Mouse (Mus musculus): ENCODE results near the gene Cers5.

The Cers5 gene

DNA sequence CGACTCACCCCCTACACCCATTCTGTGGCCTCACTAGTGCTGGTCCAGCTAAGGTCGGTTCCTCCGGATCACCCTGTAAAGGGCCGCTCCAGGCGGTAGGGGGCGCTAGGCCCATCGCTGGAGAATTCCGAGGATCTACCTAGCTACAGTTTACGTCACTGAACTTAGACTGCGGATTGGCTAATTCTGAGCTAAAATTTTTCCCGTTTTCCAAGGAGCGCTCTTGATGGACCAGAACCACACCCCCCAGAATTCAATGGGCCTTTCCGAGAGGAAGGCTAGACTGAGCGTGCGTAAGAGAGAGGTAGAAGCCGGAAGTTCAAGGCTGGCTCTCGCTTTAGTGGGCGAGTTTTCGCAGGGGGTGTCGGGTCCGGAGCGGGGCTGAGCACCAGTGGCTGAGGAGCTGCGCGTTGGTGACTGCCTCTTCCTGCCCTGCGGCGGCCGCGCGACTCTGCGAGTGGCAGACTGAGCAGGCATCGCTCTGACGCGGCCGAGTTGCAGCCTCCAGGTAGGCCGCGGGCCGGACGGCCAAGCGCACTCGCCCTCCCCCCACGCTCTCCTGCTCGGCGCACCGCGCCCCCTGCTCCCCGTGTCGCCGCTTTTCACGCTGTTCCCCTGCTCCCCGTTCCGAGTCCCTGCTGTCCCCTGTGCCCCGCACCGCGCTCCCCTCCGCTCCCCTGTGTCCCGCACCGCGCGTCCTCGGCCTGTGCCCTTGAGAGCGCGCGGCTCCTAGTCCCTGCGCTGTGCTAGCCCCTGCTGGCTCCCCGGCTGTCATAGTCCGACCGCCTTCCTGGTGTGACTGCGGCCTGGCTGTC lies 47.1 kb downstream of the Cers5 start, which contains the start of gene Cox14:
Cox14 (plus strand) TSS at position 278 of the 815 bp plus-strand sequence.
- peak; percentile 97 for DNase-seq (ENCODE audit: extremely low spot score)

DNA sequence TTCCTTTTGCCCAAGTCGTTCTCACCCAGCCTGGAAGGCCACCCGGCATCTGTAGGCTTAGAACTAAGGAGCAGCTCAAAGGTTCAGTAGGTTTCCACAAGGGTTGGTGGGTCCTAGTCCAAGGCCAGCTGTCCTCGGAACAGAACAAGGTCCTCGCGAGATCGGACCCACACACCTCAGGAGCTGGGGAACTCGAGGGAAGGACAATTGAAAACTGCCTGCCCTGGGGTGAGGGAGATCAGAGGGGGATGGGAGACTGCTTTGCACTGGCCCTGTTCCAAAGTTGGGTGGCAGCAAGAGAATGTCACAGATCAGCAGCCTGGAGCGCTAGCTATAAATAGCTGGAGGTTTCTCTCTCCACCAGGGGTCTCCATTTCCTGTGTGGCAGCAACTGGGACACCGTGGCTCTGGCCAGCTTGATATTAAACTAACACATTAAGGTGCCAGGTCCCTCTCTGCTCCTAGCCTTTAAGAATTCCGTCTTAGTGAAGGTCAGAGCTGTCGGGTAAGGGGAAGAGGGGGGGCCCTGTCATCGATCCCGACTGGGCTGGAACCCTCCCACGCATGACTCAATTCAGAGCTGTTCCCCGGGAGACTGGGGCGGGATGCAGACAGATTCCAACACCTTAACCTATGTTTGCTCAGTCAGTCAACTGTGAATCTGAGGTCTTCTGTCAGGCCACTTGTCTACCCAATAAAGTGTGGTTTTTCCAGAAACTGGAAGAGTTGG lies 48.2 kb downstream of the Cers5 start:
- peak; percentile 73 for DNase-seq (ENCODE audit: extremely low spot score)

DNA sequence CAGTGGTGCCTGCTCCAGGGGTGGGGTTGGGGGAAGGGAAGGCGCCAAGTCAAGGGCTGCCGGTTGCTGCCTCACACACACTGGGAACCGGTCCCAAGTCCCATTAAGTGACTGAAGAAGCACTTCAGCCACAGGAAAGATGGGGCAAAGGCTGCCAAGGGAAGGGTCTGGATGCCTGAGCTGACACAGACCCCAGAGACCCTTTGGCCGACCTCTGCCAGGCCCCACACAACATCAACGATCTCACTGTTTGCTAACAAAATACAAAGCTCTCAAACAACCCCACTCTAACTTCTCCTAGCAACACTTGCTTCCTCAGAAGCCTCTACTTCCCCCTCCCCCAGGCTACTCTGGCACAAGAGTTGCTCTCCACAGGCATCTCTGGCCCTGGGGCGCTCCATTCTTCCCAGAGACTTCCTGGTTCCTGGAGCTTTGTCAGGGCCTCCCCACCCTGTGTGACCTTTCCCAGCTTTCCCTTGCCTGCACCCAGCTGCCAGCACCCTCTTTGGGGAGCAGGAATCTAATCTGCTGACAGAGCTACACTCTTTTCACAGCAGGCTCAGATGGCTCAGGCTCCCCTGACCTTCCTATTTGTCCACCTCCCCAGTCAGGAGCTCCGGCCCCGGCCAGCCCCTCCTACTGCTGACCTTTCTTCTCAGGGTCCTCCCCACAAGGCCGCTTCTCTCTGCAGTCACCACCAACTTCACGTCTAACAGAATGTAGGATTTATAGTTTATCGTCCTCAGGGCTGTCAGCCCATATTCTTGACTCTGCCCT lies 49.0 kb downstream of the Cers5 start:
- peak; percentile 67 for DNase-seq (ENCODE audit: extremely low spot score)

DNA sequence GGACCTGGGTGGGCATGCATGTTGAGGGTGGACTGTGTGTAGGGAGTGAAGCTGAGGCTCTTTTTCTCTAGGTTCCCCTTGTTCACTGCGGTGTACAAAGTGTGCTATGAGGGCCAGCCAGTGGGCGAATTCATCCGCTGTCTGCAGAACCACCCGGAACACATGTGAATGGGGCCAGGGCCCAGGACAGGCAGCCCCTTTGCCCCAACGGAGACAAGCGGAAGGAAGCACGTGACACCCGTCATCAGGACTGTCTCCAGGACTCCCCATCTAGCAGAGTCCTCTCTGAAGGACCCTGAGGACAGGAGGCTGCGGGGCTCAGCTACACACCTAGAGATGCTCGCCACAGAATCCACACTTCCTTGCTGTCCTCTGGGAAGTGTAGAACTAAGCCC lies 49.6 kb downstream of the Cers5 start:
- no peak for DNase-seq (ENCODE audit: extremely low spot score)

DNA sequence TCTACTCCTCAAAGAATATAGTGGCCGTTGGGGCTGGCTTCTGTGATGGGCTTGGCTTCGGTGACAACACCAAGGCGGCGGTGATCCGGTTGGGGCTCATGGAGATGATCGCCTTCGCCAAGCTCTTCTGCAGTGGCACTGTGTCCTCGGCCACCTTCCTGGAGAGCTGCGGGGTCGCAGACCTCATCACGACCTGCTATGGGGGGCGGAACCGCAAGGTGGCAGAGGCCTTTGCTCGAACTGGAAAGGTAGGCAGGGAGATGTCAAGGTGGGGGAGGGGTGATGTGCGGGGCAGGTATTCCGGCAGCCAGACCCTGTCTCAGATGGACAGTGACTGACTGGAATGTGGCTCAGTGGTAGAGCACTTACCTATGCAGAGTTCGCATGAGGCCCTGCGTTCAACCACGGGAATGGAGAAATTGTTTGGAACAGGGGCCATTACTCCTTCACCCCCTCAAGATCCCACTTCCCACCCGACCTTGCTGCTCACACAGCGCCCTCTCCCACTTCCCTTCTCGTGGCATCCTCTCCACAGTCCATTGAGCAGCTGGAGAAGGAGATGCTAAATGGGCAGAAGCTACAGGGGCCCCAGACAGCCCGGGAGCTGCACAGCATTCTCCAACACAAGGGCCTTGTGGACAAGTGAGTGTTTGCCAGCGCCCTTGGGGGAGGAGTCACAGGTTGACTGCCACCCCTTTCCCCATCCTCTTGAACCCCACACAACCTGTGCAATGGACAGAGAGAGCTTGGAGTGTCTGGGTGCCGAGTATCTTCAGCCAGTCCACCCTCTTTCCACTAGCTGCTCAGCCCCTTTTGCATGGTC lies 50.6 kb downstream of the Cers5 start:
- no peak for DNase-seq (ENCODE audit: extremely low spot score)

DNA sequence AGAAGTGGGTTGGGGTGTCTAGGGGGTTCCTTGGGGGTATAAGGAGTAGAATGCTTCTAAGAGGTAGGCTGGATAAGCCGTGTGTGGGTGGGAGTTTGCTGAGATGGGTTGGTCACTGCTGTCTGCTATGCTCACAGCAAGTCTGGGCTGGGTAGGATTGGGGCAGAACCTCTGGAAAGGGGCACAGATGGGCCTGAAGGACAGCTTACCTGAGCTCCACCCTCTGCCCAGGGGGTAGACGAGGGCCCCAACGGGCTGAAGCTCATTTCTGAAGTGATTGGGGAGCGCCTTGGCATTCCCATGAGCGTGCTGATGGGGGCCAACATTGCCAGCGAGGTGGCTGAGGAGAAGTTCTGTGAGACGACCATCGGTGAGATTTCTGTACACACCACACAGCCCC lies 52.8 kb downstream of the Cers5 start:
- no peak for DNase-seq (ENCODE audit: extremely low spot score)

DNA sequence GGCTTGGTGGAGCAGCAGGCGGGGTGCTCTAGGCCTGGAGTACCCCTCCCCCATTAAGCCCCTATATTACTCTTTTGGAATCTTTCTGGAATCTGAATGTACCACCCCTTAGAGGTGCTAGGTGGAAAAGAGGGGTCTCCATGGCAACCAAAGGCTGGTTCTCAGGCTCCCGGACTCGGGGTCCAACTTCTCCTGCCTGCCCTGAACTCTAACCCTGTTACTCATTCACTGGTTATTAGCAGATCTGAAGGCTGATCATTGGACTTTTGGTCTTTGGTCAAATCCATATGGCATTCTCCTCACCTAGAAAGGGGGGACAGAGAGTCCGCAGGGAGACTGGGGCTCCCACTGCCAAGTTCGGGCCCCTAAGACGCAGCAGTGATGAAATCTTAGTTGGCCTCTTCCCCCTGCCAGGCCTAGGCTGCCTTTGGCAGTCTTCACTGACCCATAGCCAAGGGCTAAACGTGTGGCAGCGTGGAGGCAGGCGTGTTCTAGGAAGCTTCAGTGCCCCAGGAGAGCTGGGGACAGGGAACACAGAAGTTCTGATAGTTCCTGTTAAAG lies 54.1 kb downstream of the Cers5 start:
- no peak for DNase-seq (ENCODE audit: extremely low spot score)

DNA sequence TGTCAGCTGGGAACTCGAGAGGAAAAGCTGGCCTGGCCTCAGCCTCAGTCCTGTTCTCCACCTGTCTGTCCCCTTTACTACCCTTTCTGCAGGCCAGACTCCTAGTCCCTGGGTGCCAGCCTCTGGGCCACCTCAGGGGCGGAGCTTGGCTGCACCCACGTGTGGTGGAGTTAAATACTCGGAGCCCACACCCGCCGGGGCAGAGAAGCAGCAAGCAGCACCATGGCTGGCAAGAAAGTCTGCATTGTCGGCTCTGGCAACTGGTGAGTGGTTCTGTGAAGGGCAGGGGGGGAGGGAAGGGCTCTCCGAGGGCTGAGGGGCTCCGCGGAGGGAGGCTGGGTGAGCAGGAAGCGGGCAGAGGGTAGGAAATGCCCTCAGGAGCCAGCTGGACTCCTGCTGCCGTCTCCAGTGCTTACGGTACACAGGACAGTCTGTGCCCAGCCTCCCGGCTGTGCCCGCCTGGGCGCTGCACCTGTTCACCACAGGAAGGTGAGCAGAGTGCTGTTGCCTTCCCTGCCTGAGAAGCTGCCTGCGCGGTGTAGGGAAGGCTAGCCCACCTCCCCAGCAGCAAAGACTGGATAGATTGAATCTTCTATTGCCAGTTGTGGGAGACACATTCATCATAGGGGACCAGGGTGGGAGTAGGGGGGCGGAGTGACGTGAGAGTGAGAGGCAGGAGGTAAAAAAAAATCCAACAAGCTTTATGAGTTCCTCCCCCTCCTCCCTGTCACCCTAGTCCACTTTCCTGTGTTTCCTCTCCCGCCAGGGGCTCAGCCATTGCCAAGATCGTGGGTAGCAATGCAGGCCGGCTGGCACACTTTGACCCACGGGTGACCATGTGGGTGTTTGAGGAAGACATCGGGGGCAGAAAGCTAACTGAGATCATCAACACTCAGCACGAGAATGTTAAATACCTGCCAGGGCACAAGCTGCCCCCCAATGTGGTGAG lies 55.0 kb downstream of the Cers5 start, which contains the start of gene Gpd1:
Gpd1 (plus strand) TSS at position 130 of the 949 bp plus-strand sequence.
- DNase-seq (ENCODE audit: extremely low spot score): no peak

DNA sequence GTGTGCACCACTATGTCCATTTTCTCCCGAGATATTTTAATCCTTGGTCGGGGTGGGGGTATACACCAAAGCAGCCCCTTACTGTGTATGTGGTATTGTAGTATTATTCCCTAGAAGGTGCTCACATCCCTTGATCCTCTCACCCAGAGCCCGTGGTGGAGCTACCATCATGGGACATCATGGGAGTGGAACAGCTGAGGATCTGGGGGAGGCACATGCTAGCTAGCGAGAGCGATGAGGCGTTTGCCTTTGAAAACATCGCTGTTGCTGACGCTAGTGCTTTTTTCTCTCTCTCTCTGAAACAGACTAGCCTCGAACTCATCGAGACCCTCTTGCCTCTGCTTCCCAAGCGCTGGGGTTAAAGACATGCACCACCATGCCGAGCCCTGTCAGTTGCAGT lies 55.9 kb downstream of the Cers5 start:
- no peak for DNase-seq (ENCODE audit: extremely low spot score)

DNA sequence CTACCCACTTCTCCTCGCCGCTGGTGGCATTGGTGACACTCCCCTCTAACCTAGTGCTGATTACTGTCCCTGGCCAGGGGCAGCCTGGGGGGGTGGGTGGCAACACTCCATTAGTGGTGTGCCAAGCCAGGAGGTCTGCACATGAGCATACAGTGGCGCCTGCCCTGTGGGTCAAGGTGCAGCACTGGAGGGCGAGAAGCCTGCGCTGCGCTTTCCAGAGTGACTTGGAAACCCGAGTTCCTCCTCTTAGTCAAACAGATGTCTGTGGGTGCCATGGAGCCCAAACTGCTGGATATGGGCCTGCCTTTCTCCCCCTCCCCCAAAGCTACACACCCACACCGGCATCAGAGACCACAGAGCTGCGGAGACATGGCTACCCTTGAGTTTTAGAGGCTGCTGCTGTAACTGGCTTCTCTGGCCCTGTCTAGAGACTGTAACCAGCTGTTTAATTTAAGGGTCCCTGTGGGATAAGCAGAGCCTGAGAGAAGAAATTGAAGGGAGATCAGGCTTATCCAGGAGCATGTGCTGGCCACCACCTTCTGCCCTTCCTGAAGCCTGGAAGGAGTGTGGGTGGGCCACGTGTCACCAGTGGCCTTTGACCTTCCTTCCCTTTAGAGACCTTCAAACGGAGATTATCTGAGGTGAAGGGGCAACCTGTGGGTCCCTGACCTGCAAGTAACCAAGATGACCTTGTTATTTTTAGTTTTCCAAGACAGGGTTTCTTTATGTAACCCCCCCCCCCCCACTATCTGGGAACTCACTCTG lies 56.5 kb downstream of the Cers5 start:
- no peak for DNase-seq (ENCODE audit: extremely low spot score)

DNA sequence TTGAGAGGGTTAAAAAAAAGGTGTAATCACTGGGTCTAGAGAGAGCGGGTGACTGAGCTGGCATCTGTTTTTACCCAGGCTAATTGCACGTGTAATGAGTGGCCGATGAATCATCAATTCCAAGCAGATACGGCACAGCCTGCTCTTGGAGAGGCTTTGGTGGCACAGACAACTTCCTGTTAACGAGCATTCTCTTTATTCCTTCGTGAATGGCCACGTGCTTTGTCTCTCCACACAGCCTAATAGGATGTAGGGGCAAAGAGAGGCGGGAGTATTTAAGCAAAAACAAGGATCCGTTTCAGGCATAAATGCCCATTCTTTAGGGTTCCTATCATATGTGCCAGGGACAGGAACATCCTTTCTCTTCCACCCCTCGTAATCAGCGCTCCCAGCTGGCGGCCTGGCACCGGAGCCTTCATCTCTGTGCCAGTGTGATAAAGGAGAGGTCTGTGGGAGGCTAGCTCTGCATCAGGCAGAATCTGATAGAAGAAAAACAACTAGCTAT lies 57.3 kb downstream of the Cers5 start:
- DNase-seq (ENCODE audit: extremely low spot score): no peak

DNA sequence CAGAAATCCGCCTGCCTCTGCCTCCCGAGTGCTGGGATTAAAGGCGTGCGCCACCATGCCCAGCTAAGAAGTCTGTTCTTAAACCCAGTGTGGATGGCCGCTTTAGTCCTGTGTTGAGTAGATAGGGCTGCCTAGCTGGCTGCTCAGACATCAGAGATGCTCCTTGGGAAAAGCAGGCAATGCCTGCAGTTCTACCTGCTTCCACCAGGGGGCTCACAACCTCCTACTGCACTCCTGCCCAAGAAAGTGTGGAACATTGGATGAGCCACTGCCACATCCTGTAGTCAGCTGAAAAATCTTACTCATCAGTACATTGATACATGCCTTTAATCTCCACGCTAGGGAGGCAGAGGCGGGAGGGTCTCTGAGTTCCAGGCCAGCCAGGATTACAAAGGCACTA lies 57.8 kb downstream of the Cers5 start:
- DNase-seq (ENCODE audit: extremely low spot score): peak; percentile 72

DNA sequence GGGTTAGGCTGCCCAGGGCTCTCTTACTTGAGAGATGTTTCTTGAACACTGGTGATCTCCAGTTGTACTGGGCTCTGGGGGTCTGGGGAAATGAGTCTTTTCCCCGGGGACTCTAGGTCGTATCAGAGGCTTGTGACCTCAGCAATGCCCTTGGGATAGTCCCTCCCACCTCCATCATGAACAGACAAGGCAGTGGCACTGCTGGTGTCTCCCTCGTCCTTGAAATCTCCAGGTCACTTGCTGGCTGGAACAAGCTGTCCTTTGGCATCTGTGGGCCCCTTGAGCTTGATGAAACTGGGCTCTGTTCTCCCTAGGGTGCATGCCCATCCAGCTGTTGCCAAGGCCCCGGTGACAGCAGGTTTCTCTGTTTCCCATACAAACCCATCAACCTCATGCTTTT lies 58.5 kb downstream of the Cers5 start:
- DNase-seq (ENCODE audit: extremely low spot score): no peak

DNA sequence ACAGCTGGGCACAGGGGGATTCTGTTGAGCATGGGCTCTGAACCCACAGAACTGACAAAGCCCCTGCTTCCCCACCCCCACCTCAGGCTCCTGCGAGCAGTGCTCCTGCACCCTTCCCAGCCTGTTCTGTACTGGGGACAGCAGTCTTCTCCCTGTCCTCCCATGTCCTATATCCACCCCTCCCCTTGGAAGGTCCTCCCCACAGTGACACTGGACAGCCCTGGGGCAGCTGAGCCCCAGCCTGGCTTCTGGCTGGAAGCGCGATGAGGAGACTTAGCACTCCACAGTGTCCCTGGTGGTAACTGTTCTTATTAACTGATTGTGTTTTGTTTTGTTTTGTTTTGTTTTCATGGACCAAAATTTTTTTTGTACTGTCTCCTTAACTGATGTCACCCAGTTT lies 59.1 kb downstream of the Cers5 start:
- DNase-seq (ENCODE audit: extremely low spot score): no peak

DNA sequence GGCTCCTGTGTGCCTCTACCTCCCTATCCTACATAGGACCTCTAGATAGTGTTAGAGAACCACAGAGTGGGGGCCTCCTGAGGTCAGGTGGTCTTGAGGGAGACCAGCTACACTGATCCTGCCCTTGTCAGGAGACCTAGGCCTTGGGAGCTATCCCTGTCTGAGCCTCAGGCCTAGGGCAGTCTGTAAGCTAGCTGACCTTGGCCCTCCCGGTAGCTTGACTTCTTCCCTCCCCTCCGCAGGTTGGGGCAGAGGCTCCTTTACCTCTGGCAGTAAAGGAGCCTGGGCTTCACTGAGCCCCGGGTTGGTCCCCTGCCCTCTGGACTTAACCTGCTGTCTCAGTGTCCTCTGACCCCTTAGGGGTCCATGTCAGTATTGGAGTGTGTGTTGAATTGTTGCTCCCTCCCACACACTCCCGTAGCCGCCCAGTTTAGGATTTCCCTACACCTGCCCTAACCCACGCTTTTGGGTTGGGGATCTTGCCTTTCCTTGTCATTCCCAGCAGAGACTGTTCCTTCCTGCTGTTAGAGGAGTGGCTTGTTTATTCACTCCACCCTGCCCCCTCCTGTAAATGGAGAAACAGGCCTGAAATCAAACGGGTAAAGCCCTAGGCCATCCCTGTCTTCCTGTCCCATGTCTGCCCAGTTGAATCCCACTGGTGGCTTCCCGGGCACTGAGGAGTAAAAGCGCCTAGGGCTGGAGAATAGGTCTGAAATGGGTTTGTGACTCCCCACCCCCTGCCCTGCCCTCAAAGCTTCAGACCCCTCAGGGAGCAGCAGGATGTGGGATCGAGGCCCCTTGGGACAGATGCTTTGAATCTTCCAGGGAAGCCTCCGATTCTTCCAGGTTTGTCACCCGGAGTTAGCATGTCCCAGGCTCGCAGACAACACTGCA lies 59.8 kb downstream of the Cers5 start:
- no peak for DNase-seq (ENCODE audit: extremely low spot score)

DNA sequence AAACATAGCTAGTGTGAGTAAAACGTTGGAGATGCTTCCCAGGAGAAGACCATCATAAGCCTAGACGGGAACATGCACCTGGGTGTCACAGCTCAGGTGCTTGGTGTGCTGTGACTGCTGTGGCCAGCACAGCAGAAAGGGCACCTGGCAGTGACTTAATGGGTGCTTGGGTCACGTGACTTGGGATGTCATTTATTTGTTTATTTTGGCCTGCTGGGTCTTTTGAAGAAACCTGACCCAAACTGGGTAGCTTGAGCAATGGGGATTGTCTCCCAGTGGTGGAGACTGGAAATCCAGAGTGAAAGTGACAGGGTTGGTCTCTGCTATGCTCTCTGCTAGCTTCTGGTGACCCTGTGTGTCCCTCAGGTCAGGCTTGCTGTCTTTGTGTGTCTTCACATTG lies 61.2 kb downstream of the Cers5 start:
- DNase-seq (ENCODE audit: extremely low spot score): no peak

DNA sequence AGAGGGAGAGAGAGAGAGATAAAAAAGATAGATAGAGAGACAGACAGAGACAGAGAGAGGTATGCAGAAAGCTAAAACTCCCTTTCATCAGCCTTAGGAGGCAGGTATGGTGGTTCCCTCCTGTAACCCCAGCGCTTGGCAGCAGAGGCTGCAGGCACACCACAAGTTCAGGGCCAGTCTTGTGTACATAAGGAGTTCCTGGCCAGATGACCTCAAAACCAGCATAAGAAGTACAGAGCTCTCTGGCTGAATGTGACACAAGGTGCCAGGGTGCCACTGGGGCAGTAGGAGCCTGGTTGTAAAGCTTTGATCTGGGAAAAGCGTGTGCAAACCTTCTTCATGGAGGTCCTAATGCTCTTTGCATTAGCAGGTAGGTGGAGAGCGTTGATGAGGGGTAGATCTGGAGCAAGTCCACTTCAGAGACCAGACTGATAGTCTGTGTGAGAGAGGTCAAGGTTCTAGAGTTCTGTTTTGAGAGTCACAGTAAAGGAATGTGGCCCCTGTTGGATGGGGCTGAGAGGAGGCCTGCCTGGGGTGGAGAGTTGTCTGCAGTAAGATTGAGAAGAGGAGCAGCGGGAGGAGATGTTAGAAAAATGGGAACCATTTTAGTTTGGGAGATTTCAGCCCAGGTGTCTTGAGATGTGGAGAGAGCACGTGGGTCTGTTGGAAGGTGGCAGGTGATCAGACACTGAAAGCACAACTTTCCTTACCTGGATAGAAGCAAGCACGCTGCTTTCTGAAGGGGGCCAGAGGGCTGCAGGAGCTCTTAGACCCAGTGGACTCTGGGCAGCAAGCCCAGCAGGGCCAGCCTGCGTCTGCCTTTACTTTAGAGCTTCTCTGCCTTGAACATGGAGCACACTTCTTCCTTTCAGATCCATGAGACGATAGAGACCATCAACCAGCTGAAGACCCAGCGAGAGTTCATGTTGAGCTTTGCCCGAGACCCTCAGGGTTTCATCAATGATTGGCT lies 62.2 kb downstream of the Cers5 start:
- no peak for DNase-seq (ENCODE audit: extremely low spot score)
